Mouse (Mus musculus) midbrain, embryonic 10.5 days (tissue): ENCODE data around the gene Rundc3a. TPM values are rescaled to one million over a fixed set of nuclear protein-coding genes. Genes with fewer than 3 reads are reported as not detected.
A peak's percentile ranks its signal among the peaks of the same experiment; 100 is the strongest.
"Not testable (repeated sequence)": the region's sequence is repeated elsewhere in the genome, so short reads cannot be mapped to it uniquely, and the experiment has no call there.

Experiments used
- DNase-seq: peaks from one replicate; pipeline ENCODE4 v3.0.0-alpha.2; 2017; ENCODE audit warnings: low spot score
- H3K27ac ChIP-seq: fragments of 300-500 bp; sonication (generic); replicated peaks from 2 replicates; pipeline ENCODE4 v1.5.1; 2016; ENCODE audit warnings: mild to moderate bottlenecking
- H3K27me3 ChIP-seq: fragments of 300-500 bp; sonication (generic); 2 replicates; pipeline ENCODE4 v1.6.1; 2016; ENCODE audit warnings: low read depth, mild to moderate bottlenecking; ENCODE audit not compliant: poor library complexity, severe bottlenecking
- H3K36me3 ChIP-seq: fragments of 300-500 bp; sonication (generic); 2 replicates; pipeline ENCODE4 v1.6.1; 2016; ENCODE audit warnings: mild to moderate bottlenecking, moderate library complexity
- H3K4me1 ChIP-seq: fragments of 300-500 bp; sonication (generic); 2 replicates; pipeline ENCODE4 v1.6.1; 2016
- H3K4me3 ChIP-seq: fragments of 300-500 bp; sonication (generic); 2 replicates; pipeline ENCODE4 v1.5.1; 2016; ENCODE audit warnings: mild to moderate bottlenecking, moderate library complexity
- H3K9me3 ChIP-seq: fragments of 300-500 bp; sonication (generic); replicated peaks from 2 replicates; pipeline ENCODE4 v1.6.1; 2016; ENCODE audit warnings: mild to moderate bottlenecking
- WGBS: fragments of 180-500 bp; shearing (Covaris S2); methylation state at CpG from one replicate; pipeline ENCODE4 v1.1.7; 2016; 5-methylcytosine and 5-hydroxymethylcytosine counted together
- polyA plus RNA-seq: library from polyadenylated mRNA; unstranded; fragments of >200 nt; fragmentation: Nextera tagmentation; extraction: Ambion mirVana; gene quantifications from 2 replicates; pipeline ENCODE4 v1.2.1, GENCODE M21; 2016

Gene Rundc3a
- polyA plus RNA-seq, 1 experiment from 2014 or later, result 21.5 TPM

GRCm38 (mm10) chr11:102356636-102357350 lies 36.4 kb upstream of the Rundc3a start:
- no peaks in the 10 kb centered on the region for H3K36me3 ChIP-seq
- WGBS, result 72% methylated on average over 31 of the region's 31 CpGs
- no peak for DNase-seq
- no peaks in the 10 kb centered on the region for H3K9me3 ChIP-seq
- no peak overlapping the region for H3K4me3 ChIP-seq
- H3K27me3 ChIP-seq, result no peaks in the 10 kb centered on the region; the same call in 1 of the 2 replicates
- H3K27ac ChIP-seq, result no peak overlapping the region; the same call in 1 of the 2 replicates
- 0 out of 2 replicates have a peak, but pooled peaks cover 5% of the 10 kb centered on the region for H3K4me1 ChIP-seq

GRCm38 (mm10) chr11:102358365-102358764 lies 34.8 kb upstream of the Rundc3a start:
- Histone ChIP-seq H3K4me1 (0 out of 2 replicates have a peak, but pooled peaks cover 5% of the 10 kb centered on the region), H3K27ac (no peak overlapping the region), H3K36me3 (no peaks in the 10 kb centered on the region), H3K9me3 (no peaks in the 10 kb centered on the region), H3K27me3 (no peaks in the 10 kb centered on the region), H3K4me3 (no peak overlapping the region)
- WGBS, result 72% methylated on average over 10 of the region's 10 CpGs
- no peak for DNase-seq

DNA sequence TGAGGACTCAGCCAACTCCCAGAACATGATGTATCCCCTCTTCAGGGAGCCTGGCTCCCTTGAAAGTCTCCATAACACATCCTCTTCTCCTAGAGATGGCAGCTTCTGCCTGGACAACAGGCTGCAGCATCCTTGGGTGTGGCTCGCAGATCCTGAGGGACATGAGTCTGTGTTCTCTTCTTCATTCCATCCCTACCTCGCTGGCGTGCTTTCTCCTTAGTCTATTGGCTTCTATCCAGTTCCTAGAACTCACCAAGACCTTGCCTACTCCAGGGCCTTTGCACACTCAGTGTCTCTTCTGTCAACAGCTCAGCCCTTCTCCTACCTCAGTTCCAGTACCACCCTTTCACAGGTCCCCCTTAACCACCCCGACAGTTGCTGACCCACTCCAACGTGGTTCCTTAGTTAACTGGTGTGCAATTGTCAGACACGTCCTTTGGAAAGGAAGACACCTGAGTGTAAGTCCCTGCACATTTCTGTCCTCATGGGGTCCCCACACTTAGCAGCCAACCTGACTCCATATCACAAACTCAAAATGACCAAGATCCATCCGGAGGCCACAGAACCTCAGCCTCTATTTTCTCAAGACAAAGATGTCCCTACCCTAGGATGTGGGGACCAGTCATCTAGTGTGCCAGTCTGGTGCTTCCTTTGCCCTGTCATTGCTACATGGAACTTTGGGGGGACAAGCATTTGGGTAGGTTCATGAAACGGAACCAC lies 31.3 kb upstream of the Rundc3a start:
- no peaks in the 10 kb centered on the region; the same call in 1 of the 2 replicates for H3K27me3 ChIP-seq
- H3K9me3 ChIP-seq, result no peaks in the 10 kb centered on the region
- 0 out of 2 replicates have a peak overlapping the region, but pooled peaks have one; percentile 8 for H3K4me3 ChIP-seq
- no peak overlapping the region for H3K27ac ChIP-seq
- H3K36me3 ChIP-seq, result no peaks in the 10 kb centered on the region
- H3K4me1 ChIP-seq, result peaks cover 12% of the 10 kb centered on the region; the same call in 1 of the 2 replicates
- DNase-seq, result no peak
- WGBS, result 86% methylated on average over 8 of the region's 8 CpGs

DNA sequence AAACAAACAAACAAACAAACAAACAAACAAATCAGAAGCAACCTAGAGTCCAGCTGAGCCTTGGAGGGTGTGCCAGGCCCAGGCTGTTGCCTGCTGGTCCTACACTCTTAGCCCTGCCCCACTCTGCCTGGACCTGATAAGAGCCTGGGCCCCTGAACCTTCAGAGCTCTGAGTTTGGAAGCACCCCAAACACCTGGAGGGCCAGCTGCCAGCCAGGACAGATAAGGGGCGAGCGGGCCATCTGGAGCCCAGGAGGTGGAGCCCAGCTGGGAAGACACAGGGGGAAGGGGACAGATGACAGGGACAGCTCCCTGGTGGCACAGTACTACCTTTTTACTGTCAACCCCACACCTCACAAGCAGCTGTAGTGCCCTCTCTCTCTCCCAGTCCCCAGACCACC lies 29.6 kb upstream of the Rundc3a start:
- DNase-seq, result no peak
- Histone ChIP-seq H3K9me3 (no peaks in the 10 kb centered on the region), H3K27ac (peak overlapping the region; percentile 25; the same call in 1 of the 2 replicates), H3K36me3 (no peaks in the 10 kb centered on the region), H3K4me1 (peaks cover 10% of the 10 kb centered on the region; the same call in 1 of the 2 replicates), H3K27me3 (no peaks in the 10 kb centered on the region; the same call in 1 of the 2 replicates), H3K4me3 (peak overlapping the region; percentile 16; the same call in 1 of the 2 replicates)
- WGBS, result 50% methylated on average over 2 of the region's 2 CpGs

DNA sequence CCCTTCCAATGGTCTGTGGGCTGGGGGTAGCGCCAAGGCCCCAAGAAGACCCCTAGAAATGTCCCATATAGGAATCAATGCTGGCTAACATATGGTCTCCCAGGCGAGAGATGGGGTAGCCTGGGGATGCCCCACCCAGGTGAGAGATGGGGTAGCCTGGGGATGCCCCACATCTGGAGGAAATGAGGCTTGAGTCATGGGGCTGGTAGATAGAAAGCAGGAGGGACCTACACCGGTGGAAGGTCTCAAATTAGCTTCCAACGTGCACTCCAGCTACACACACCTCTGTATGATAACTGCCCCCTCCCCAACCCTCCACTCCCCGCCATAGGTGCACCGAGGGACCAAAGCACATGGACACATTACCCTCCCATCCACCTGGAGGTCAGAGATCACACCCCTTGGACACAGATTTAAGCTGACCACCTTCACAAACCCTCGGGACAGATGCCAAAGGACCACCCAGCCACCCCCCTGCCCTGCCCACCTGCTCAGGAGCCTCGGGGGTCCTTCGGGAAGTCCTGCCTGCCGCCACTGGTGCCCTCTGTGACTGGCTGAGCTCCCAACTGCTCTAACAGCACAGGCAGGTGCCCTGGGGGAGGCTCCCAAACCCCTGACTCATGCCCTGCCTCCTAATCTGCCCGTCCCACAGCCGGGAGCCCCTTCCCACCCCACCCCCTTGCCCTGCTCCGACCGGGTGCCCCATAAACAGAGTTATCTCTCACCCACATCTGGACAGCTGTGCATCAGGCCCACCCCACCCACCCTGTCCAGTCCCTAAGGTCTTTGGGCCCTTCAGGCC lies 28.4 kb upstream of the Rundc3a start:
- H3K4me1 ChIP-seq, result peaks cover 14% of the 10 kb centered on the region; the same call in 1 of the 2 replicates
- H3K27me3 ChIP-seq, result no peaks in the 10 kb centered on the region; the same call in 1 of the 2 replicates
- peak overlapping the region; percentile 60 for H3K27ac ChIP-seq
- WGBS, result 74% methylated on average over 14 of the region's 14 CpGs
- peak overlapping the region; percentile 16 for H3K4me3 ChIP-seq
- DNase-seq, result no peak
- H3K9me3 ChIP-seq, result no peaks in the 10 kb centered on the region
- H3K36me3 ChIP-seq, result no peaks in the 10 kb centered on the region

DNA sequence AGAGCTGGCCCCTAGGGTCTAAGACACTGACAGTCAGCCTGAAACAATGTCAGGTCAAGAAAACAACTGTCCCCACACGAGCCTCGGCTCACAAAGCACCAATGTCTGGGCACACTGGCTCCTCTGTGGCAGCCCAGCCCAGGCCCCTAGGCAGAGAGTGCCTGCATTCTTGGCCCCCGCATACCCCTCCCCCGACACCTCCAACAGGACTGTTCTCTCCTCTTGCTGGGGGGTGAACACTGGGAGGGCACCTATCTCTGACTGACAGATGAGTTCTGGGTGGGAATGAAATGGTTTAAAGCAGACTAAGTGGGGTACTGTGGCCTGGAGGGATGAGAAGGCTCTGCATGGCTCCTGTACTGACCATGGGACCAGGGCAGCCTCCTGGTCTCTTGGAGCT lies 27.5 kb upstream of the Rundc3a start:
- WGBS, result 53% methylated on average over 4 of the region's 4 CpGs
- H3K4me3 ChIP-seq, result no peak overlapping the region
- peaks cover 16% of the 10 kb centered on the region; the same call in 1 of the 2 replicates for H3K4me1 ChIP-seq
- DNase-seq, result no peak
- peak overlapping the region; percentile 60 for H3K27ac ChIP-seq
- H3K27me3 ChIP-seq, result no peaks in the 10 kb centered on the region; the same call in 1 of the 2 replicates
- no peaks in the 10 kb centered on the region for H3K36me3 ChIP-seq
- no peaks in the 10 kb centered on the region for H3K9me3 ChIP-seq

GRCm38 (mm10) chr11:102366103-102366502 lies 27.1 kb upstream of the Rundc3a start, which contains the start of gene Slc4a1:
Gene Slc4a1 (minus strand): TSS chr11:102366203.
- Histone ChIP-seq H3K27ac (peak within 1 kb of the TSS; percentile 60), H3K4me1 (peaks cover 16% of the 10 kb centered on the region; the same call in 1 of the 2 replicates)
- not testable (repeated sequence) for H3K27me3 ChIP-seq, H3K36me3 ChIP-seq, H3K9me3 ChIP-seq, DNase-seq, H3K4me3 ChIP-seq
- WGBS, result 92% methylated on average over 8 of the region's 8 CpGs

GRCm38 (mm10) chr11:102367504-102368280 lies 25.5 kb upstream of the Rundc3a start:
- no peak for DNase-seq
- peak overlapping the region; percentile 42 for H3K27ac ChIP-seq
- WGBS, result 83% methylated on average over 9 of the region's 9 CpGs

GRCm38 (mm10) chr11:102368347-102368746 lies 24.9 kb upstream of the Rundc3a start:
- Histone ChIP-seq H3K4me1 (peaks cover 24% of the 10 kb centered on the region; the same call in 1 of the 2 replicates), H3K4me3 (no peak overlapping the region), H3K27ac (no peak overlapping the region), H3K36me3 (no peaks in the 10 kb centered on the region), H3K9me3 (no peaks in the 10 kb centered on the region), H3K27me3 (peaks cover 15% of the 10 kb centered on the region)
- no peak for DNase-seq
- 83% methylated on average over 5 of the region's 5 CpGs for WGBS

More at GRCm38 (mm10) chr11:102367504-102368280, 25.5 kb upstream of the Rundc3a start:
- Histone ChIP-seq H3K4me3 (no peak overlapping the region), H3K27me3 (peaks cover 8% of the 10 kb centered on the region), H3K36me3 (no peaks in the 10 kb centered on the region), H3K9me3 (no peaks in the 10 kb centered on the region), H3K4me1 (peaks cover 18% of the 10 kb centered on the region; the same call in 1 of the 2 replicates)

DNA sequence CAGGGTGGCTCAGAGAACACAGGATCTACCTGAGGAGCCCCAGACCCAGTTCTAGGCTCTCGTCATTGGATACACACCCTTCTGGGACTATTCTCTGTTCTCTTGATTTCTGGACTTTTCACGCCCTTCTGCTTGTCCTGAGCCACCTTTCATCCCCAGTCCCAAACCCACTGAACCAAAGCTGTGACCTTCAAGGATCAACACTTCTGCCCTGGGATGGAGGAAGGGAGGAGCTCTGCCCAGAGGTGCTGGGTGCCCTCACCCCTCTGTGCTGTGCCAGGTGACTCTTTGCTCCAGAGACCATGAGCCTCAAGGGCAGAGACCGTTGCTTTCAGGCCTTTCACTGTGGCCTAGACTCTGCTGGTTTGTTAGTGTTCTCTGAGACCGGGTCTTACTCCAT lies 23.9 kb upstream of the Rundc3a start:
- Histone ChIP-seq H3K36me3 (no peaks in the 10 kb centered on the region), H3K9me3 (no peaks in the 10 kb centered on the region), H3K27me3 (peaks cover 24% of the 10 kb centered on the region), H3K4me3 (no peak overlapping the region), H3K4me1 (peaks cover 22% of the 10 kb centered on the region; the same call in 1 of the 2 replicates), H3K27ac (no peak overlapping the region)
- WGBS, result 70% methylated on average over 4 of the region's 4 CpGs
- DNase-seq, result no peak

- 63% methylated on average over 7 of the region's 7 CpGs for WGBS
- H3K9me3 ChIP-seq, result no peaks in the 10 kb centered on the region
- DNase-seq, result no peak
- H3K27ac ChIP-seq, result no peak overlapping the region
- H3K4me3 ChIP-seq, result no peak overlapping the region
- peaks cover 28% of the 10 kb centered on the region for H3K4me1 ChIP-seq
- H3K36me3 ChIP-seq, result no peaks in the 10 kb centered on the region
- H3K27me3 ChIP-seq, result peaks cover 32% of the 10 kb centered on the region
Observed at GRCm38 (mm10) chr11:102370285-102370684, 22.9 kb upstream of the Rundc3a start.
